Mouse (Mus musculus): ENCODE data around the gene Crlf3. TPM values are rescaled to one million over a fixed set of nuclear protein-coding genes. Genes with fewer than 3 reads are reported as not detected.
A peak's percentile ranks its signal among the peaks of the same experiment; 100 is the strongest.

Crlf3 gene
- 11.9 and 12.3 TPM in 2 replicates for polyA plus RNA-seq (2015; fragmentation: Nextera tagmentation; extraction: Ambion mirVana)

GRCm38 (mm10) chr11:80080826-80081728 lies at the start of gene Crlf3:
Crlf3 (minus strand) TSS chr11:80080991.
- Histone ChIP-seq H3K36me3 (replicated peaks) (no peaks in the 10 kb centered on the region), H3K9me3 (no peaks in the 10 kb centered on the region), H3K4me1 (peaks cover 15% of the 10 kb centered on the region), H3K4me2 (peak within 1 kb of the TSS; percentile 93), H3K4me3 (peak within 1 kb of the TSS; percentile 99), H3K9ac (peak within 1 kb of the TSS; percentile 86), H3K27me3 (replicated peaks) (no peaks in the 10 kb centered on the region), H3K27ac (peak within 1 kb of the TSS; percentile 82)
- whole genome bisulfite sequencing = 6% methylated on average over 53 of the region's 55 CpGs
- peak; percentile 94 for ATAC-seq (replicated peaks)

GRCm38 (mm10) chr11:80116411-80116810 lies 35.6 kb upstream of the Crlf3 start:
- Histone ChIP-seq H3K4me2 (no peak overlapping the region), H3K27me3 (replicated peaks) (no peaks in the 10 kb centered on the region), H3K9ac (no peak overlapping the region), H3K4me3 (no peak overlapping the region), H3K4me1 (no peaks in the 10 kb centered on the region), H3K27ac (no peak overlapping the region), H3K9me3 (no peaks in the 10 kb centered on the region), H3K36me3 (replicated peaks) (peaks cover 21% of the 10 kb centered on the region)
- WGBS = 80% methylated on average over 1 of the region's 1 CpGs
- no peak for ATAC-seq (replicated peaks)

GRCm38 (mm10) chr11:80104407-80104806 lies 23.6 kb upstream of the Crlf3 start:
- peaks cover 9% of the 10 kb centered on the region for H3K36me3 ChIP-seq (replicated peaks)
- 76% methylated on average over 1 of the region's 1 CpGs for WGBS

GRCm38 (mm10) chr11:80101298-80101697 lies 20.5 kb upstream of the Crlf3 start:
- no peak overlapping the region for H3K4me2 ChIP-seq
- H3K9me3 ChIP-seq = no peaks in the 10 kb centered on the region
- no peak overlapping the region for H3K9ac ChIP-seq
- no peaks in the 10 kb centered on the region for H3K27me3 ChIP-seq (replicated peaks)
- WGBS = 94% methylated on average over 6 of the region's 6 CpGs
- no peak overlapping the region for H3K4me3 ChIP-seq
- ATAC-seq (replicated peaks) = no peak
- H3K4me1 ChIP-seq = no peaks in the 10 kb centered on the region
- no peak overlapping the region for H3K27ac ChIP-seq
- H3K36me3 ChIP-seq (replicated peaks) = peaks cover 6% of the 10 kb centered on the region

More at GRCm38 (mm10) chr11:80104407-80104806, 23.6 kb upstream of the Crlf3 start:
- Histone ChIP-seq H3K4me1 (no peaks in the 10 kb centered on the region), H3K4me3 (no peak overlapping the region), H3K27me3 (replicated peaks) (no peaks in the 10 kb centered on the region), H3K9me3 (no peaks in the 10 kb centered on the region), H3K27ac (no peak overlapping the region), H3K4me2 (no peak overlapping the region), H3K9ac (no peak overlapping the region)
- no peak for ATAC-seq (replicated peaks)

- peaks cover 6% of the 10 kb centered on the region for H3K36me3 ChIP-seq (replicated peaks)
- no peak overlapping the region for H3K4me2 ChIP-seq
- H3K27me3 ChIP-seq (replicated peaks) = no peaks in the 10 kb centered on the region
- no peak for ATAC-seq (replicated peaks)
- 90% methylated on average over 3 of the region's 3 CpGs for WGBS
- no peak overlapping the region for H3K27ac ChIP-seq
- H3K4me3 ChIP-seq = no peak overlapping the region
- H3K9ac ChIP-seq = no peak overlapping the region
- no peaks in the 10 kb centered on the region for H3K9me3 ChIP-seq
- no peaks in the 10 kb centered on the region for H3K4me1 ChIP-seq
These were observed 17.8 kb upstream of the Crlf3 start for GRCm38 (mm10) chr11:80098444-80099056.

GRCm38 (mm10) chr11:80090555-80091164 lies 9.9 kb upstream of the Crlf3 start:
- H3K36me3 ChIP-seq (replicated peaks) = no peaks in the 10 kb centered on the region

GRCm38 (mm10) chr11:80089817-80090214 lies 9.0 kb upstream of the Crlf3 start:
- WGBS = under 1% methylated on average over 14 of the region's 14 CpGs
- peak overlapping the region; percentile 76 for H3K4me2 ChIP-seq
- H3K27me3 ChIP-seq (replicated peaks) = no peaks in the 10 kb centered on the region
- peaks cover 14% of the 10 kb centered on the region for H3K4me1 ChIP-seq
- peak overlapping the region; percentile 76 for H3K4me3 ChIP-seq
- no peak for ATAC-seq (replicated peaks)
- H3K36me3 ChIP-seq (replicated peaks) = no peaks in the 10 kb centered on the region
- peak overlapping the region; percentile 78 for H3K9ac ChIP-seq
- H3K9me3 ChIP-seq = no peaks in the 10 kb centered on the region
- H3K27ac ChIP-seq = no peak overlapping the region

More at GRCm38 (mm10) chr11:80090555-80091164, 9.9 kb upstream of the Crlf3 start:
- Histone ChIP-seq H3K4me3 (peak overlapping the region; percentile 76; the same call in 1 of the 2 replicates), H3K9me3 (no peaks in the 10 kb centered on the region), H3K27ac (no peak overlapping the region), H3K27me3 (replicated peaks) (no peaks in the 10 kb centered on the region), H3K4me2 (peak overlapping the region; percentile 76; the same call in 1 of the 2 replicates), H3K9ac (no peak overlapping the region), H3K4me1 (peaks cover 14% of the 10 kb centered on the region)
- no peak for ATAC-seq (replicated peaks)
- WGBS = 61% methylated on average over 3 of the region's 3 CpGs

- 5% methylated on average over 57 of the region's 57 CpGs for WGBS
- no peak within 1 kb of the TSS for H3K27ac ChIP-seq
These were observed 8.4 kb upstream of the Crlf3 start, which contains the start of gene Atad5 for GRCm38 (mm10) chr11:80088917-80089816. Atad5 (plus strand) TSS chr11:80089400.

GRCm38 (mm10) chr11:80086844-80087243 lies 6.1 kb upstream of the Crlf3 start:
- H3K36me3 ChIP-seq (replicated peaks) = no peaks in the 10 kb centered on the region
- no peaks in the 10 kb centered on the region for H3K27me3 ChIP-seq (replicated peaks)
- H3K4me2 ChIP-seq = no peak overlapping the region
- ATAC-seq (replicated peaks) = no peak
- peaks cover 14% of the 10 kb centered on the region for H3K4me1 ChIP-seq
- no peak overlapping the region for H3K4me3 ChIP-seq
- no peaks in the 10 kb centered on the region for H3K9me3 ChIP-seq
- no peak overlapping the region for H3K9ac ChIP-seq
- no peak overlapping the region for H3K27ac ChIP-seq
- 6% methylated on average over 5 of the region's 5 CpGs for WGBS

More at GRCm38 (mm10) chr11:80088917-80089816, 8.4 kb upstream of the Crlf3 start, which contains the start of gene Atad5:
- no peaks in the 10 kb centered on the region for H3K27me3 ChIP-seq (replicated peaks)
- peaks cover 14% of the 10 kb centered on the region for H3K4me1 ChIP-seq
- peak within 1 kb of the TSS; percentile 78 for H3K9ac ChIP-seq
- peak within 1 kb of the TSS; percentile 76 for H3K4me3 ChIP-seq
- H3K9me3 ChIP-seq = no peaks in the 10 kb centered on the region
- H3K4me2 ChIP-seq = peak within 1 kb of the TSS; percentile 76
- H3K36me3 ChIP-seq (replicated peaks) = no peaks in the 10 kb centered on the region
- ATAC-seq (replicated peaks) = peak; percentile 75

GRCm38 (mm10) chr11:80085356-80086055 lies 4.7 kb upstream of the Crlf3 start:
- Histone ChIP-seq H3K9ac (no peak overlapping the region), H3K27ac (no peak overlapping the region), H3K36me3 (replicated peaks) (no peaks in the 10 kb centered on the region), H3K4me1 (peaks cover 17% of the 10 kb centered on the region), H3K27me3 (replicated peaks) (no peaks in the 10 kb centered on the region), H3K4me3 (no peak overlapping the region), H3K9me3 (no peaks in the 10 kb centered on the region), H3K4me2 (no peak overlapping the region)
- no peak for ATAC-seq (replicated peaks)
- 81% methylated on average over 6 of the region's 6 CpGs for WGBS

GRCm38 (mm10) chr11:80081786-80082319 lies 1.1 kb upstream of the Crlf3 start:
- H3K9ac ChIP-seq = no peak overlapping the region
- H3K4me2 ChIP-seq = peak overlapping the region; percentile 93; the same call in 1 of the 2 replicates
- H3K36me3 ChIP-seq (replicated peaks) = no peaks in the 10 kb centered on the region
- 80% methylated on average over 7 of the region's 7 CpGs for WGBS
- no peaks in the 10 kb centered on the region for H3K27me3 ChIP-seq (replicated peaks)
- no peak overlapping the region for H3K4me3 ChIP-seq
- no peak overlapping the region for H3K27ac ChIP-seq
- no peaks in the 10 kb centered on the region for H3K9me3 ChIP-seq
- H3K4me1 ChIP-seq = peaks cover 15% of the 10 kb centered on the region
- no peak for ATAC-seq (replicated peaks)
